Mouse (Mus musculus) limb, embryonic 12.5 days (tissue): ENCODE results near the gene Usp46. TPM values are rescaled to one million over a fixed set of nuclear protein-coding genes. Genes with fewer than 3 reads are reported as not detected.
A peak's percentile ranks its signal among the peaks of the same experiment; 100 is the strongest.
"Not testable (repeated sequence)": the region's sequence is repeated elsewhere in the genome, so short reads cannot be mapped to it uniquely, and the experiment has no call there.

Source experiments
- ATAC-seq: fragments of 200-750 bp; cut with Nextera tagmentation; 2 replicates; pipeline ENCODE4 v1.8.0; 2017; ENCODE audit warnings: low read depth, moderate TSS enrichment; ENCODE audit not compliant: insufficient number of reproducible peaks, insufficient read depth, low FRiP score, low TSS enrichment
- H3K27ac ChIP-seq: fragments of 300-500 bp; sonication (generic); 2 replicates; pipeline ENCODE4 v1.5.1; 2016; ENCODE audit warnings: mild to moderate bottlenecking, moderate library complexity
- H3K27me3 ChIP-seq: fragments of 300-500 bp; sonication (generic); 2 replicates; pipeline ENCODE4 v1.6.1; 2016; ENCODE audit warnings: mild to moderate bottlenecking, moderate library complexity
- H3K36me3 ChIP-seq: fragments of 300-500 bp; sonication (generic); 2 replicates; pipeline ENCODE4 v1.6.1; 2016; ENCODE audit warnings: mild to moderate bottlenecking, moderate library complexity
- H3K4me1 ChIP-seq: fragments of 300-500 bp; sonication (generic); replicated peaks from 2 replicates; pipeline ENCODE4 v1.6.1; 2016
- H3K4me2 ChIP-seq: fragments of 300-500 bp; sonication (generic); 2 replicates; pipeline ENCODE4 v1.6.1; 2016; ENCODE audit warnings: mild to moderate bottlenecking, moderate library complexity
- H3K4me3 ChIP-seq: fragments of 300-500 bp; sonication (generic); replicated peaks from 2 replicates; pipeline ENCODE4 v1.5.1; 2016; ENCODE audit warnings: mild to moderate bottlenecking
- H3K9ac ChIP-seq: fragments of 300-500 bp; sonication (generic); replicated peaks from 2 replicates; pipeline ENCODE4 v1.6.1; 2016; ENCODE audit warnings: mild to moderate bottlenecking, moderate library complexity
- H3K9me3 ChIP-seq: fragments of 300-500 bp; sonication (generic); 2 replicates; pipeline ENCODE4 v1.6.1; 2016; ENCODE audit warnings: mild to moderate bottlenecking, moderate library complexity
- WGBS: fragments of 180-500 bp; shearing (Covaris S2); methylation state at CpG from one replicate; pipeline ENCODE4 v1.1.7; 2016; 5-methylcytosine and 5-hydroxymethylcytosine counted together
- polyA plus RNA-seq: library from polyadenylated mRNA; unstranded; fragments of >200 nt; fragmentation: Nextera tagmentation; extraction: Ambion mirVana; gene quantifications from 2 replicates; pipeline ENCODE4 v1.2.1, GENCODE M21; 2016

The Usp46 gene
- polyA plus RNA-seq, 1 experiment from 2014 or later = 49.3 TPM

DNA sequence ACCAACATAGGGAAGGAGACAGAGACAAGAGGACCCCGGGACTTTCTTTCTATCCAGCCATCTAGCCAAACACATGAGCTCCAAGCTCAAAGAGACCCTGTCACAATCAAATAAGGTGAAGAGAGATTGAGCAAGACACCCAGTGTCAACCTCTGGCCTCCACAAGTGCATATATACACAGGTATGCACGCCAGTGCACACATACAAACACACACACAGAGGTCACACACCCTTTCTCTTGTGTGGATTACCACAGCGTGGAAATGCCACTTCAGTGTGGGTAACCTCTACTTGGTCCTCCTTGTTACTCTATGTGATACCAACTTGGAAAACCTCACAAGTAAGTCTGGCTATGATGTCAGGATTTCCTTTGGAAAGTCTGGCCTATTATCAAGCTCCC, 78.7 kb downstream of the Usp46 start:
- no peak overlapping the region for H3K9ac ChIP-seq
- H3K36me3 ChIP-seq = no peaks in the 10 kb centered on the region
- no peaks in the 10 kb centered on the region for H3K9me3 ChIP-seq
- H3K4me2 ChIP-seq = no peak overlapping the region
- no peaks in the 10 kb centered on the region for H3K4me1 ChIP-seq
- WGBS = 82% methylated on average over 3 of the region's 3 CpGs
- H3K27me3 ChIP-seq = no peaks in the 10 kb centered on the region
- H3K27ac ChIP-seq = no peak overlapping the region
- ATAC-seq = no peak
- no peak overlapping the region for H3K4me3 ChIP-seq

DNA sequence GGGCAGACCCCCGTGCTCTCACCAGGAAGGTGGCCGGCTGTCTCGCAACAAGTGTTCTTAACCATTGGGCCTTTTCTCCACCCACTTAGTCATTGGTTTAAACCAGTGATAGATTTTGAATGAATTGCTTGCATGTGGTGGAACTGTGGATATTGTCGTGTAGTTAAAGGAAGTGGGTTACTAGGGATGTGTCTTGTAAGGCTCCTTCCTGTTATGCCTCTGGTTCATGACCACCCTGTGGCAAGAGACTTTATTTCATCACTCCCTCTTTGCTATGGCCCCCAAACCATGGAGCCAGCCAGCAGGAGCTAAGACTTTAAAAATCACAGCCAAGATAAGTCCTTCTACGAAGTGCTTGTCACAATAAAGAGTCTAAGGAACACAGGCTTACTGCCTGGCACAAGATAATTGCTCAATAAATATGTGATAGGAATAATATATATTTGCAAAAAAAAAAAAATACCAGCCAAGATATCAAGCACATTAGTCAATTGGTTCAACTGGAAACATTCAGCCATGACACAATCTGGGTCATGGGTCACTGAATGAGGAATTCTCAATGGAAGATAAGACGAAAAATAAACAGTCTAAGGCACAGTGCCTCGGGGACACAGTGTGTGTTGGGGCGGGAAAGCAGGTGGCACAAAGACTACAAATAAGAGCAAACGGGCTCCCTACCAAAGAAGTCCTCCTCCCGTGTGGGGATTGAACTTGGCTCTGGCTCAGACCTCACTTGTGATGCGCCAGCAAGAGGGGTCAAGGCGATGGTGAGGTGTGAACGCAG, 80.3 kb downstream of the Usp46 start:
- Histone ChIP-seq H3K9ac (no peak overlapping the region), H3K4me1 (no peaks in the 10 kb centered on the region), H3K27ac (no peak overlapping the region), H3K9me3 (no peaks in the 10 kb centered on the region), H3K36me3 (no peaks in the 10 kb centered on the region), H3K4me3 (no peak overlapping the region), H3K27me3 (no peaks in the 10 kb centered on the region), H3K4me2 (no peak overlapping the region)
- ATAC-seq = no peak
- WGBS = 88% methylated on average over 13 of the region's 13 CpGs

DNA sequence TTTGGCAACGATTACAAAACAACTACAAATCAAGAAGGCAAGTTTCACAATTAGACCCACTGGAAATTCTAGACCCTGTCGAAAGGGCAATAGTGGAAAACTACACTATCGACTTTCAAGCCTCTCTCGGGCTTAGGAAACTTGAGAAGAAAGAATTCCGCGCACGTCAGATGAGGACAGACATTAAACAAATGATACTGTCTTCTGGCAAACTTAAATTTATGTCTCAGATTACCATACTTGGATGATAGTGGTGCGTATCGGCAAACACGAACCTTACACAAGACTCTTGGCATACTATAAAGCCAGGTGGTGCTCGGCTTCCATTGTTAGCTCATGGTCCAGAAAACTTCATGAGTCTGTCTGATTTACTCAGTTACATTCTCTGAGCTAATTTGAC, 90.8 kb downstream of the Usp46 start:
- Histone ChIP-seq H3K36me3 (no peaks in the 10 kb centered on the region), H3K9me3 (no peaks in the 10 kb centered on the region), H3K27me3 (no peaks in the 10 kb centered on the region), H3K9ac (no peak overlapping the region), H3K27ac (no peak overlapping the region), H3K4me3 (no peak overlapping the region), H3K4me1 (no peaks in the 10 kb centered on the region), H3K4me2 (no peak overlapping the region)
- ATAC-seq = no peak
- 70% methylated on average over 11 of the region's 11 CpGs for WGBS

DNA sequence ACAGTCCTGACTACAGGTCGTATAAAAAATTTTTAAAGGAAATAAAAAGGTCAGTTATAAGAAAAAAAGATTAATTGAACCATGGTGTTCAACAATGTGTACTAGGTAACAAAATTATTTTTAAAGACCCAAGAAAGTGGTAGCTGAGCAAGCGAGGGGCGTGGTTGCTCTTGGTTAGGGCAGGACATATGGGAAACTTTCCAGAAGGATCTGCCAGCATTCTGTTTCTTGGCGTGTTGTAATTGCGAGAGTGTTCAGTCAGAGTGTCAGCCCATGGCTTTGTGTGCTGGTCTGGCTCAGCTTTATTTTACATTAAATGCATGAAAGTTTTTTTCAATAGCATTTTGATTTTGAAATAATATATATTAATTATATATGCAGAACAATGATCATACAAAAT, 96.5 kb downstream of the Usp46 start:
- Histone ChIP-seq H3K4me2 (no peak overlapping the region), H3K4me3 (no peak overlapping the region), H3K36me3 (no peaks in the 10 kb centered on the region), H3K9me3 (no peaks in the 10 kb centered on the region), H3K4me1 (peaks cover 14% of the 10 kb centered on the region), H3K27ac (no peak overlapping the region), H3K27me3 (no peaks in the 10 kb centered on the region), H3K9ac (no peak overlapping the region)
- 81% methylated on average over 5 of the region's 5 CpGs for WGBS
- no peak for ATAC-seq

DNA sequence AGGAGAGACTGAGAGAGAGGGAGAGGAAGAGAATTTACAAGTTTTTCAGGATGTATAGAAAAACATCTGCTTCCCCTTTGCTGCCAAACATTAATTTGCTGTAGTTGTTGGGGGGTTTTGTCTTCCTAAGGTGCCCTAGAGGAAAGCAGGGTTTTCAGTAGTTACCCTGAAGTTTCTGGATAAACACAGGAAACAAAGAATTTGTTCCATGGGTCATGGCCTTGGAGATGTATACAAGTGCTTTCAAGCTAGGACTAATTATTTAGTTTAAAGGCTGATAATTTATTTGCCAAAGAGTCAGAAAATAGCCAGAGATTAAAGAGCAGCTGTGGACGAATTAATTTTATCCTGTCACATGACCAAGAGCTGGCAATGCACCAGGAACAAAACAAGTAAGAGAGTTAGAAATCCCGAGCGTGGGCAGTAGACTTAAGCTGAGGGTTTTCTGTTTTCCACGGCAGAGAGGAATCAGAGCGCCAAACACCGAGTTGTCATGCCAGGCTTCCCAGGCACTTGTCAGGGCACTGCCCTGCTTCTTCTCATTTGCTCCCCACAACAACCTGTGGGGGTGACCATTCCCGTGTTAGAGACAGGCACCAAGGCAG, 98.1 kb downstream of the Usp46 start:
- ATAC-seq = no peak
- 0 out of 2 replicates have a peak overlapping the region, but pooled peaks have one; percentile 37 for H3K27ac ChIP-seq
- WGBS = 55% methylated on average over 7 of the region's 7 CpGs
- H3K4me2 ChIP-seq = no peak overlapping the region
- no peak overlapping the region for H3K4me3 ChIP-seq
- H3K36me3 ChIP-seq = no peaks in the 10 kb centered on the region
- no peaks in the 10 kb centered on the region for H3K27me3 ChIP-seq
- no peak overlapping the region for H3K9ac ChIP-seq
- H3K9me3 ChIP-seq = no peaks in the 10 kb centered on the region
- H3K4me1 ChIP-seq = peaks cover 21% of the 10 kb centered on the region

DNA sequence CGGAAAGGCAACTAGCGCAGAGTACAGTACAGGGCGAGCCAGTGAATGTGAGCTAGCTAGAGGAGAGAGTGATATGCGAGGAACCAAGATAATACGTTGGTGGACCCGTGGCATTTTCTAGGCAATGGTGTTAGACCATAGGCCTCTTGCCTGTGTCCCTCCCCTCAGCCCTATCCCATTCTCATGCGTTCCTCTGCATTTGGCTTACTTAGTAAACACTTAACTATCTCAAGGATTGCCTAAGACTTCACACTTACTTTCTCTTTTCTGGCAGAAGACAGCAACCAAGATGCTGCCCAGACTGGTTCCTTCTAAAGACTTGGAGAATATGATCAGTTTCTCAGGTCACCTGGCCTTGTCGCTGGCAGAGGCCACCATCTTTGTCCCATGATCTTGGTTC, 98.9 kb downstream of the Usp46 start:
- H3K4me2 ChIP-seq = no peak overlapping the region
- peaks cover 21% of the 10 kb centered on the region for H3K4me1 ChIP-seq
- no peak overlapping the region for H3K9ac ChIP-seq
- H3K4me3 ChIP-seq = no peak overlapping the region
- no peak overlapping the region for H3K27ac ChIP-seq
- H3K27me3 ChIP-seq = no peaks in the 10 kb centered on the region
- no peaks in the 10 kb centered on the region for H3K9me3 ChIP-seq
- 92% methylated on average over 8 of the region's 8 CpGs for WGBS
- no peaks in the 10 kb centered on the region for H3K36me3 ChIP-seq
- no peak for ATAC-seq

DNA sequence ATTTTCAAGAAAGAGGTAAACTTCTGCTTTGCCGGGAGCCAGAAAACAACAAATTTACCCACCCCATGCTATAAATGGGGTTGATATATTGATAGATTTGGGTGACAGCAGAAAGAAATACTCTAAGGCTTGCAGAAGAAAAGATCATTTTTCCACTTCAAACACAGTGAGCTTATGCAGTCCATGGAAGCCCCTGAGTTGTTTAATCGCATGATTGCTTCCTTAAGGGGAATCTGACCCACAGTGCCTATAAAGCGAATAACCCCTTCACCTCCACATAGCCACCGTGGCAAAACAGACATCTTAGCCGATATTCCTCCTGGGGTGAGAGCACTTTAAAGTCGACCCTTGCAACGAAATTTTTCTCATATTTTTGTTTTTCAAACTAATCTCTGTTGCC, 108.5 kb downstream of the Usp46 start:
- Histone ChIP-seq H3K36me3 (no peaks in the 10 kb centered on the region), H3K4me2 (no peak overlapping the region), H3K4me1 (peaks cover 14% of the 10 kb centered on the region), H3K9me3 (no peaks in the 10 kb centered on the region), H3K27ac (no peak overlapping the region), H3K4me3 (no peak overlapping the region), H3K27me3 (no peaks in the 10 kb centered on the region), H3K9ac (no peak overlapping the region)
- ATAC-seq = no peak
- 62% methylated on average over 7 of the region's 7 CpGs for WGBS

DNA sequence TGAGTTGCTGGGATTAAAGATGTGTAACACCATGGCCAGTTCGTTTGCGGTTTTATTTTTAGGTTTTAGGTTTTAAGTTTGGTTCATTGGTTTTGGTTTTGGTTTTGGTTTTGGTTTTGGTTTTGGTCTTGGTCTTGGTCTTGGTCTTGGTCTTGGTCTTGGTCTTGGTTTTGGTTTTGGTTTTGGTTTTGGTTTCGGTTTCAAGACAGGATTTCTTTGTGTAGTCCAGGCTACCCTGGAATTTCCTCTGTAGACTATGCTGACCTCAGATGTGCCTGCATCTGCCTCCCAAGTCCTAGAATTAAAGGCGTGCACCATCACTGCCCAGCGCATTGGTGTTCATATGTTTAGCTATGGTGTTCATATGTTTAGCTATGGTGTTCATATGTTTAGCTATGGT, 109.6 kb downstream of the Usp46 start:
- H3K36me3 ChIP-seq, H3K9ac ChIP-seq, H3K4me2 ChIP-seq, ATAC-seq, H3K9me3 ChIP-seq, H3K27ac ChIP-seq, H3K4me3 ChIP-seq, H3K27me3 ChIP-seq: not testable (repeated sequence)
- 92% methylated on average over 5 of the region's 5 CpGs for WGBS
- H3K4me1 ChIP-seq = peaks cover 14% of the 10 kb centered on the region

DNA sequence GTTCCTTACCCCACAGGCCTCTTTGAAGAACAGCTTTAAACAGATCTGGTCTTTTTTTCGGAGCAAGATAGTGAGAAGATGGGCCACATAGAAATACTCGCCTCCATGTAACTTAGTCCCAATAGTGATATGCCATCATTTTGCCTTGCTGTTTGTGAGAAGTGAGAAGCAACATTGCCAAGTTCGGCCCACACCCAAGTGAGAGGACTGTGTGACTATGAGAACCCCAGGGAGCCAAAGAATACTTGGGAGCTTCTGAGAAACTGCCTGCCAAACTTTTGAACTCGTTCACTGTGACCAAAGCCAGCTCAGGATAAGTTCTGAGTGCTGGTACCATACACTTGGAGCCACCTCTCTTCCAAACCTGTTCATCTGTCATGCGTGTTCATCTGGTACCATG, 110.1 kb downstream of the Usp46 start:
- Histone ChIP-seq H3K27me3 (no peaks in the 10 kb centered on the region), H3K4me3 (no peak overlapping the region), H3K27ac (no peak overlapping the region), H3K9ac (no peak overlapping the region), H3K4me2 (no peak overlapping the region), H3K36me3 (no peaks in the 10 kb centered on the region), H3K9me3 (no peaks in the 10 kb centered on the region), H3K4me1 (peaks cover 14% of the 10 kb centered on the region)
- no peak for ATAC-seq
- WGBS = 88% methylated on average over 5 of the region's 5 CpGs

DNA sequence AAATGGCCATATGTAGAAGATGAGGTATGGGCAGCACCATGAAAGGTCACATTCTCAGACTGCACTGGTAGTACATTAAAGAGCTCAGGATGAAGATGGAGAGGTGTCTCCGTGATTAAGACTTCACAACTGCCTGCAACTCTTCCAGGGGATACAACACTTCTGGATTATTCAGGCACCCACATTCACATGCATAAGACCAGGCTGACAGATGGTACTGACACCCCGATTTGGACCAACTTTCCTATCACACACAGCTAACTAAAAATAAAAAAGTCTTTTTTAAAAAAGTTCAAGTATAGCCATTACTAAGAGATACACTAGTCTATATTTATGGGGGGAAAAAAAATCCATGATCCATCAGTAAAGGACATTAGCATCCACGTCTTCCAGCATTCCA, 112.5 kb downstream of the Usp46 start:
- Histone ChIP-seq H3K4me1 (peaks cover 26% of the 10 kb centered on the region), H3K27ac (no peak overlapping the region), H3K36me3 (no peaks in the 10 kb centered on the region), H3K9ac (no peak overlapping the region), H3K27me3 (no peaks in the 10 kb centered on the region), H3K9me3 (no peaks in the 10 kb centered on the region), H3K4me2 (no peak overlapping the region), H3K4me3 (no peak overlapping the region)
- 86% methylated on average over 3 of the region's 3 CpGs for WGBS
- ATAC-seq = no peak

DNA sequence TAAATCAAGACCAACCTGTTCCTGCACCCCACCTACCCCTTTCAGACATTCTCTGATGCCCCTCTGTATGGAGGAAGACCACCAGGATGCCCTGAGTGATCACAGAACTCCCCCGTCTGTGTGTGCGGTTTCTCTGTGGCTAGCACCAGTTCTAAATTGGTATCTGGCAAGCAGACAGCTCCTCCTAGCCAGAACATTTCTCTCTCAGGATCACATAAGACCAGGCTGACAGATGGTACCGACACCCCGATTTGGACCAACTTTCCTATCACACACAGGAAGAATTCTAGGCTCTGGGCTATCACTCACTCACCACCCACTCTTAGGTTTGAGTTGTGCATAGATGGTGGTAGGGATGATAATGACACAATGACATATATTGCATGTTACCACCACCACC, 113.2 kb downstream of the Usp46 start:
- H3K9me3 ChIP-seq = no peaks in the 10 kb centered on the region
- H3K4me3 ChIP-seq = no peak overlapping the region
- H3K4me2 ChIP-seq = no peak overlapping the region
- no peak for ATAC-seq
- no peak overlapping the region for H3K9ac ChIP-seq
- H3K27me3 ChIP-seq = no peaks in the 10 kb centered on the region
- H3K4me1 ChIP-seq = peaks cover 21% of the 10 kb centered on the region; the same call in 1 of the 2 replicates
- WGBS = 94% methylated on average over 4 of the region's 4 CpGs
- no peak overlapping the region for H3K27ac ChIP-seq
- no peaks in the 10 kb centered on the region for H3K36me3 ChIP-seq
